Mouse (Mus musculus): ENCODE results near the gene Castor1. TPM values are rescaled to one million over a fixed set of nuclear protein-coding genes. Genes with fewer than 3 reads are reported as not detected.

Castor1 gene
- polyA plus RNA-seq, 1 experiment from 2014 or later, result 7.6 TPM

DNA sequence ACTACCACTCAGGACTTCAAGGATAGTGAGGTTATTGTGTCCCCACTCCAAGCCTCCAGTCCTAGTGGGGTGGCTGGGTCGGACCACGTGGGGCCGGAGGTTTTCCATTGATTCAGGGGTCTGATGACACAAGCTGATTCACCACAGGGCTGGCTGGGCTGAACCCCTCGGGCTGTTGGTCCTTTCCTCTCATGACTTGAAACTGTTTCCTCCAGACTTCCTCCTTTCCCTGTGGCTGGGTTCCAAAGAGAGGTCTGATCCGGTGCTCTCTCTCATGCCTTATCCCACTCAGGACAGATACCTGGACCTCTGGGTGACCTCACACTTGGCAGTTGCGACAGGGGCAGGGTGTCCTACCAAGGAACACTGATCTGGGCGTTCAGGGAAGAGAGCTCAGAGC is 22.1 kb downstream of the Castor1 start:
- no peaks in the 10 kb centered on the region for H3K9me3 ChIP-seq (ENCODE audit: low read length)
- H3K9ac ChIP-seq (replicated peaks; ENCODE audit: low read length), result no peak overlapping the region
- no peaks in the 10 kb centered on the region for H3K4me1 ChIP-seq (ENCODE audit: insufficient read depth, low read length)
- no peak for ATAC-seq (ENCODE audit: low FRiP score, low TSS enrichment)
- H3K4me2 ChIP-seq (replicated peaks; ENCODE audit: low read depth, low read length), result no peak overlapping the region
- H3K4me3 ChIP-seq (ENCODE audit: low read length), result no peak overlapping the region
- WGBS, result 81% methylated on average over 7 of the region's 7 CpGs
- no peak overlapping the region for H3K27ac ChIP-seq (ENCODE audit: low read length)
- no peaks in the 10 kb centered on the region for H3K27me3 ChIP-seq (ENCODE audit: insufficient read depth, low read length)
- no peaks in the 10 kb centered on the region for H3K36me3 ChIP-seq (ENCODE audit: insufficient read depth, low read length)

- Histone ChIP-seq H3K4me1 (ENCODE audit: insufficient read depth, low read length) (no peaks in the 10 kb centered on the region), H3K9me3 (ENCODE audit: low read length) (no peaks in the 10 kb centered on the region), H3K4me3 (ENCODE audit: low read length) (no peak overlapping the region), H3K27ac (ENCODE audit: low read length) (no peak overlapping the region), H3K4me2 (replicated peaks; ENCODE audit: low read depth, low read length) (no peak overlapping the region), H3K27me3 (ENCODE audit: insufficient read depth, low read length) (no peaks in the 10 kb centered on the region), H3K36me3 (ENCODE audit: insufficient read depth, low read length) (no peaks in the 10 kb centered on the region), H3K9ac (replicated peaks; ENCODE audit: low read length) (no peak overlapping the region)
- 73% methylated on average over 4 of the region's 4 CpGs for WGBS
- no peak for ATAC-seq (ENCODE audit: low FRiP score, low TSS enrichment)
Measured at GRCm38 (mm10) chr11:4241180-4241579, 23.2 kb downstream of the Castor1 start.

- WGBS, result 70% methylated on average over 6 of the region's 6 CpGs
- no peak overlapping the region for H3K4me3 ChIP-seq (ENCODE audit: low read length)
Measured at GRCm38 (mm10) chr11:4246126-4246525, 28.1 kb downstream of the Castor1 start.

GRCm38 (mm10) chr11:4246623-4247022 is 28.6 kb downstream of the Castor1 start:
- Histone ChIP-seq H3K27ac (ENCODE audit: low read length) (no peak overlapping the region), H3K36me3 (ENCODE audit: insufficient read depth, low read length) (no peaks in the 10 kb centered on the region), H3K4me3 (ENCODE audit: low read length) (no peak overlapping the region), H3K4me1 (ENCODE audit: insufficient read depth, low read length) (no peaks in the 10 kb centered on the region), H3K9ac (replicated peaks; ENCODE audit: low read length) (no peak overlapping the region), H3K9me3 (ENCODE audit: low read length) (no peaks in the 10 kb centered on the region), H3K4me2 (replicated peaks; ENCODE audit: low read depth, low read length) (no peak overlapping the region), H3K27me3 (ENCODE audit: insufficient read depth, low read length) (no peaks in the 10 kb centered on the region)
- 68% methylated on average over 4 of the region's 4 CpGs for WGBS
- ATAC-seq (ENCODE audit: low FRiP score, low TSS enrichment), result no peak

More at GRCm38 (mm10) chr11:4246126-4246525, 28.1 kb downstream of the Castor1 start:
- H3K4me1 ChIP-seq (ENCODE audit: insufficient read depth, low read length), result no peaks in the 10 kb centered on the region
- no peaks in the 10 kb centered on the region for H3K27me3 ChIP-seq (ENCODE audit: insufficient read depth, low read length)
- H3K4me2 ChIP-seq (replicated peaks; ENCODE audit: low read depth, low read length), result no peak overlapping the region
- no peak overlapping the region for H3K27ac ChIP-seq (ENCODE audit: low read length)
- no peak overlapping the region for H3K9ac ChIP-seq (replicated peaks; ENCODE audit: low read length)
- H3K36me3 ChIP-seq (ENCODE audit: insufficient read depth, low read length), result no peaks in the 10 kb centered on the region
- H3K9me3 ChIP-seq (ENCODE audit: low read length), result no peaks in the 10 kb centered on the region
- no peak for ATAC-seq (ENCODE audit: low FRiP score, low TSS enrichment)

DNA sequence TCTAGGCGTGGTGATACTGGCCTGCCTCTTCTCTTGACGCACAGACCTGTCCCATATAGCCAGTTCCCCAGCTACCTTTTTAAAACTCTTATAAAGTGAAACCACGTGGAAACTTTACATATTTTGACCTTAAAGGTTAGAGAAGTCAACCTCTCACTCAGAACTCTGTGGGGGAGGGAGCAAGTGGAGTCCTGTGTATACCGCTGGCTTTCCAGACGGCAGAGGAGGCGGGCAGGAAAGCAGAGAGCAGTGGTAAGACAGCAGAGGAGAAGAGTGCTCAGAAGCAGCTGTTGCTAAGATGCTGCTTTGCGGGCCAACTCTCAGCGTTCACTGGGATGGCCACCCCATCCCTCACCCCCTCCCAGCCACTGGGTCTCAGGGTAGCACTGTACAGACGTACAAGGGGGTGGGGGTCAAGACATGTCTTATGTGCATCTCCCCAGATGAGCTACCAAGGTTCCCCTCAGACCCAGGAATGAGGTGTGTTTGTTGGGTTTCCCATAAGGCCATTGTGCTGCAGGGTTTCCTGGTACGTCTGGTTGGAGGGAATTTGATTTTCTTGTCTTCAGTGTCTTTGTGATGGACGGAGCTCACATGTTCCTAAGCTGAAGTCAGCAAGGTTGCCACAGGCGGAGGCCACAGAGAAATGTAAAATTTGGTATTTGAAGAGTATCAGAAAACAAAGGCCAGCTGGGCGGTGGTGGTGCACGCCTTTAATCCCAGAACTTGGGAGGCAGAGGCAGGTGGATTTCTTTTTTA is 29.4 kb downstream of the Castor1 start:
- Histone ChIP-seq H3K27ac (ENCODE audit: low read length) (no peak overlapping the region), H3K9ac (replicated peaks; ENCODE audit: low read length) (no peak overlapping the region), H3K27me3 (ENCODE audit: insufficient read depth, low read length) (no peaks in the 10 kb centered on the region), H3K4me2 (replicated peaks; ENCODE audit: low read depth, low read length) (no peak overlapping the region), H3K36me3 (ENCODE audit: insufficient read depth, low read length) (no peaks in the 10 kb centered on the region), H3K9me3 (ENCODE audit: low read length) (no peaks in the 10 kb centered on the region), H3K4me3 (ENCODE audit: low read length) (no peak overlapping the region), H3K4me1 (ENCODE audit: insufficient read depth, low read length) (no peaks in the 10 kb centered on the region)
- ATAC-seq (ENCODE audit: low FRiP score, low TSS enrichment), result no peak
- 77% methylated on average over 14 of the region's 14 CpGs for WGBS

GRCm38 (mm10) chr11:4249151-4249550 is 31.1 kb downstream of the Castor1 start:
- H3K4me3 ChIP-seq (ENCODE audit: low read length), result no peak overlapping the region
- H3K9me3 ChIP-seq (ENCODE audit: low read length), result no peaks in the 10 kb centered on the region
- no peaks in the 10 kb centered on the region for H3K27me3 ChIP-seq (ENCODE audit: insufficient read depth, low read length)
- 93% methylated on average over 3 of the region's 3 CpGs for WGBS
- H3K4me1 ChIP-seq (ENCODE audit: insufficient read depth, low read length), result no peaks in the 10 kb centered on the region
- H3K36me3 ChIP-seq (ENCODE audit: insufficient read depth, low read length), result no peaks in the 10 kb centered on the region
- H3K9ac ChIP-seq (replicated peaks; ENCODE audit: low read length), result no peak overlapping the region
- no peak overlapping the region for H3K27ac ChIP-seq (ENCODE audit: low read length)
- ATAC-seq (ENCODE audit: low FRiP score, low TSS enrichment), result no peak
- no peak overlapping the region for H3K4me2 ChIP-seq (replicated peaks; ENCODE audit: low read depth, low read length)

DNA sequence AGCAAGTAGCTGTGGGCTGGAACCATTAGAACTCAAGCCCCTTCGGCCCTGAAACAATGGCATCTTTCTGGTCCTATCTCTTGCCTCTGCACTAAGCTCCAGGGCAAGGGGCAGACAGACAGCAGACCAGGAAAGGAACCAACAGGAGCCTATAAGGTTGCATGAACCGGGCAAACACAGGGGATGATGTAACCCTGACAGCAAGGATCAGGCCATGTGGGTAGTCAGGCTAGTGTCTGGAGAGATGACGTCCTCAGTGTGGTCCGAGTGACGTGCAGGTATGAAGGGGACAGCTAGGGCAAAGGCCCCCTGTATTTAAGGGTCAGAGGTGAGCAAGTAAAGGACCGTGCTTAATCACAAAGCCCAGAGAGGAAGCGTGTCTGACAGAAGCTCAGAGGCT is 32.3 kb downstream of the Castor1 start:
- Histone ChIP-seq H3K4me2 (replicated peaks; ENCODE audit: low read depth, low read length) (no peak overlapping the region), H3K9ac (replicated peaks; ENCODE audit: low read length) (no peak overlapping the region), H3K4me3 (ENCODE audit: low read length) (no peak overlapping the region), H3K4me1 (ENCODE audit: insufficient read depth, low read length) (no peaks in the 10 kb centered on the region), H3K27me3 (ENCODE audit: insufficient read depth, low read length) (no peaks in the 10 kb centered on the region), H3K9me3 (ENCODE audit: low read length) (no peaks in the 10 kb centered on the region), H3K36me3 (ENCODE audit: insufficient read depth, low read length) (no peaks in the 10 kb centered on the region), H3K27ac (ENCODE audit: low read length) (no peak overlapping the region)
- no peak for ATAC-seq (ENCODE audit: low FRiP score, low TSS enrichment)
- 72% methylated on average over 7 of the region's 7 CpGs for WGBS

GRCm38 (mm10) chr11:4251376-4251775 is 33.4 kb downstream of the Castor1 start:
- H3K27ac ChIP-seq (ENCODE audit: low read length), result no peak overlapping the region
- no peaks in the 10 kb centered on the region for H3K9me3 ChIP-seq (ENCODE audit: low read length)
- H3K36me3 ChIP-seq (ENCODE audit: insufficient read depth, low read length), result no peaks in the 10 kb centered on the region
- WGBS, result 82% methylated on average over 3 of the region's 3 CpGs
- H3K4me2 ChIP-seq (replicated peaks; ENCODE audit: low read depth, low read length), result no peak overlapping the region
- no peak overlapping the region for H3K4me3 ChIP-seq (ENCODE audit: low read length)
- H3K9ac ChIP-seq (replicated peaks; ENCODE audit: low read length), result no peak overlapping the region
- no peak for ATAC-seq (ENCODE audit: low FRiP score, low TSS enrichment)
- no peaks in the 10 kb centered on the region for H3K27me3 ChIP-seq (ENCODE audit: insufficient read depth, low read length)
- H3K4me1 ChIP-seq (ENCODE audit: insufficient read depth, low read length), result no peaks in the 10 kb centered on the region

DNA sequence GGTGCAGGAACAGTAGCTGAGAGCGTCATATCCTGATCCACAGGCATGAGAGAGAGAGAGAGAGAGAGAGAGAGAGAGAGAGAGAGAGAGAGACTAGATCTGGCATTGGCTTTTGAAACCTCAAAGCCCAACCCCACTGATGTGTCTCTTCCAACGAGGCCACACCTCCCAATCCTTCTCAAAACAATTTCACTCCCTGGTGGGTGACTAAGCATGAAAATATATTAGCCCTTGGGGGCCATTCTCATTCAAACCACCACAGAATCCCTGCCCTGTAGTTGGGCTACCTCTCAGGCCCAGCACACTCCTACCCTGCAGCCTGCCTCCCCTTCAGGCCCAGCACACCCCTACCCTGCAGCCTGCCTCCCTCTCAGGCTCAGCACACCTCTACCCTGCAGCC is 34.9 kb downstream of the Castor1 start:
- H3K9me3 ChIP-seq (ENCODE audit: low read length), result no peaks in the 10 kb centered on the region
- no peaks in the 10 kb centered on the region for H3K4me1 ChIP-seq (ENCODE audit: insufficient read depth, low read length)
- H3K27ac ChIP-seq (ENCODE audit: low read length), result no peak overlapping the region
- 65% methylated on average over 2 of the region's 2 CpGs for WGBS
- H3K4me2 ChIP-seq (replicated peaks; ENCODE audit: low read depth, low read length), result no peak overlapping the region
- H3K9ac ChIP-seq (replicated peaks; ENCODE audit: low read length), result no peak overlapping the region
- no peaks in the 10 kb centered on the region for H3K27me3 ChIP-seq (ENCODE audit: insufficient read depth, low read length)
- ATAC-seq (ENCODE audit: low FRiP score, low TSS enrichment), result no peak
- no peaks in the 10 kb centered on the region for H3K36me3 ChIP-seq (ENCODE audit: insufficient read depth, low read length)
- H3K4me3 ChIP-seq (ENCODE audit: low read length), result no peak overlapping the region

DNA sequence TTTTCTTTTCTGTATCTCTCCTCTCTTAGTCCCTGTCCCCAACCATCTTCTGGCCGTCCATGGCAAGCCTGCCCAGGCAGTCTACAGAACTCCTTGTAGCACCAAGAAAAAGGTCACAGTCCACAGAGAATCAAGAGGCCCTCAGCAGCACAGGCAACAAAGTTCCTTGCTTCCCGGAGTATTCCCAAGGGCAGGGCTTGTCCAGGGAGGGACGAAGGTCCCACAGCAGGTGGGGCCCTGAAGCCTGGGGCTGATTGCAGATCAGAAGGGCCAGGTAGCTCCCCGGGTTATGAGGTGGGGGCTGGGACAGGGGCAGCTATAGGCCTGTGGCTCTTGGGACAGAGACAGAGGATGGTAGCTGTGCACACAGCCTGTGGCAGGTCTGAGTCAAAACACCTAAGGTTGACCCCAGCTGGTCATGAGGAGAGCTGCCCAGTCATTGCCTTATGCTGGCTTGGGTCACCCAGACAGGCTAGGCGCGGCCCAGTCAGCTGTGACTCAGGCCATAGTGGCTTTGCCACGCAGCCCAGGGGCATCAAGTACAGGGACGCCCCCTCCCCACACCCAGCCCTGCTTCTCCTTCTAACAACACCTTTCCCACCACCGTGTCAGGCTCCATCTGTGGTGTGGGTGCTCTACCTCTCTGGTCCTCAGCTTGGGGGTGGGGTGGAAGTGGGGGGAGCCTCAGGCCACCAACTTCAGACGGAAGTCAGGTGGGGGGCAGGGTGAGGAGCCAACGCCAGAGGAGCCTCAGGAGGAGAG is 39.0 kb downstream of the Castor1 start, which contains the start of gene Lif:
Lif (plus strand) TSS at position 712 of the 762 bp plus-strand sequence.
- H3K9me3 ChIP-seq (ENCODE audit: low read length), result no peaks in the 10 kb centered on the region
- no peak for ATAC-seq (ENCODE audit: low FRiP score, low TSS enrichment)
- H3K9ac ChIP-seq (replicated peaks; ENCODE audit: low read length), result no peak within 1 kb of the TSS
- no peaks in the 10 kb centered on the region for H3K36me3 ChIP-seq (ENCODE audit: insufficient read depth, low read length)
- H3K27me3 ChIP-seq (ENCODE audit: insufficient read depth, low read length), result no peaks in the 10 kb centered on the region
- H3K4me2 ChIP-seq (replicated peaks; ENCODE audit: low read depth, low read length), result no peak within 1 kb of the TSS
- no peak within 1 kb of the TSS for H3K27ac ChIP-seq (ENCODE audit: low read length)
- no peak within 1 kb of the TSS for H3K4me3 ChIP-seq (ENCODE audit: low read length)
- H3K4me1 ChIP-seq (ENCODE audit: insufficient read depth, low read length), result peaks cover 21% of the 10 kb centered on the region
- 57% methylated on average over 11 of the region's 11 CpGs for WGBS
